Mouse (Mus musculus): ENCODE measurements at regions not wholly inside any gene's neighbourhood (a gene's known extent, or its start where the extent isn't known, plus 50 kb on each side); places are given as distances from the start of the nearest gene placed in this dataset.
"Not testable (repeated sequence)": the region's sequence is repeated elsewhere in the genome, so short reads cannot be mapped to it uniquely, and the experiment has no call there.

DNA sequence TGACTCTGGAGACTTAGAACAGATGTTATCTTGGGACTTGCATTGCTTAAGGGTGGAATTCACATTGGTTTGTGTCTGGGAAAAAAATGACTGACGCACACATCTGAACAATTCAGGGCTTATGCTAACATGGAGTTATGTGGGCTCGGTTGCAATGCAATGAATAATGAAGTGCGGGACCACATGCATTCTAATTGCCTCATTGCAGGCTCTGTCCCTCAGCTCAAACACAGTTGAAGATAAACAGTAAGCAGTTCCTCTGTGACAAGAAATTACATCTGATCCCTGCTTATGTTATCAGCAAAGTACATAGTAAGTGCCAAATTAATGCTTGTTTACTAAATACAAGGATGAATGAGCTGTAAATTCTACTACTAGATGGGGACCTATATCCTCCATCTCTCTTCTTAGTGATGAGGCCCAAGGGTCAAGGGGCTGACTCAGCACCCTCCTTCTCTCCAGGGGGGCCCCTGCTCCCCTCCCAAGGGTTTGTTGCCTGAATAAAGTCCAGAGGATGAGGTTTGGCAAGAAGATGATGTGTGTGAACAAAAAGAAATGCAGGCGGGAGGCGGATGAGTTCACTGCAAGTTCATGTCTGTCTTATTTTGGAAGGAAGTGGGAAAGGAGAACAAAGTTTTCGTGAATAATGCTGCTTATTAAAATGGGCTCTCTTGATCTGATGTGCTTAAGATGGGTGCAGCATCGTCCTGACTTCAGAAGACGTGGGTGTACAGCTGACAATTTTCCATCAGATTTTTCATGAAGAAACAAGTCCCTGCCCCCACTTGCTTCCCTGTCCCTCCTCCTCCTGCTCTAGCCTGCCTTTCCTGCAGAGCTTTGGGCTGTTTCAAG, 533.1 kb downstream of the Shisa9 start:
- no peak for DNase-seq

DNA sequence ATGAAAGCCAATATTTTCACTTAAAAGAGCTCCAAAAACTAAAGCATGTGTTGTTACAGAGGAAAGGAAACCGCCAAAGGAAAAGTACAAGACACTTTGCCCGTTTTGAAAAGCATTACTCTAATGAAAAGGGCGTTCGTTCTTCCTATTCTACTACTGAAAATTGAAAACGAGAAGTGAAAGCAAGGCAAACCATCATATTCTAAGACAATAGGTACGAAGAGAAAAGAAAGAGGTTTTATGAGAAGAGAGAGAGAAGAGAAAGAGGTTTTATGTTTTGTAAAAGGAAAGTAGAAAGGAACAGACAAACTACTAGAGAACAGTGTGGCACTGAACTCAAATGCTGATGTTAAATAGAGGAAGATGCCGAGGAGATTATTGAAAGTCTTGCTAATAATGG, 534.4 kb downstream of the Shisa9 start:
- no peak for DNase-seq

DNA sequence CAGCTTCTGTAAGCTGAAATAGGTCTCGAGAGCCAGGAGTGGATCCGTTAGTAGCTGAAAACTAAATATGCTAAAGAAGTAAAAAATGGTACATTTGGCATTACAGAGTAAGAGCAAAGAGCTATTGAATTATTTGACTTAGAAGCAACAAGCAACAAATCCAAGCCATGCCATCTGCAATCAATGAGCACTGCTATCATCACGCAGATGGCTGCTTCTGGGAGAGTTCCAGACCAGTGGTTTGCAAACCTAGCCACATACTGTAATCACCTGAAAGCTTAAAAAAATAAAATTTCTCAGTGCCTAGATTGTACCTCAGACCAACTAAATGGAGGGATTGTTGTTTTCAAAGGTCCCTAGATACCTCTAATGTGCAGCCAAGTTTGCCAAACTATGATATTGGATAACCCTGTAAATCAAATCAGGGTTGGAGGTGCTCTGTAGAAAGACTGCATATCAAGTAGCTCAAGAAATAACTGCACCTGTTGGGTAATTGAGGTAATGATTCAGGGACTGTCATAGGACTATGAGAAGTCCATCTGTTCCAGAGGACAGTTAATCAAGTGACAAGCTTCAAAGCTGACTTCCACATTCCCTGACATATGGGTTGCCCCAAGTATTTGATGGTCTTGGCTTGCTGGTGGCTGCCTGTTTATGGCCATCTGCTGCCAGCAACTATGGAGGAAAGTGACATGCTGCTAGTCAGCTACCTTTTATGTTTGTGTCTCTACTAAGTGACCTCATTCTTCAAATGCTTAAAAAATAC, 538.0 kb downstream of the Shisa9 start:
- no peak for DNase-seq

DNA sequence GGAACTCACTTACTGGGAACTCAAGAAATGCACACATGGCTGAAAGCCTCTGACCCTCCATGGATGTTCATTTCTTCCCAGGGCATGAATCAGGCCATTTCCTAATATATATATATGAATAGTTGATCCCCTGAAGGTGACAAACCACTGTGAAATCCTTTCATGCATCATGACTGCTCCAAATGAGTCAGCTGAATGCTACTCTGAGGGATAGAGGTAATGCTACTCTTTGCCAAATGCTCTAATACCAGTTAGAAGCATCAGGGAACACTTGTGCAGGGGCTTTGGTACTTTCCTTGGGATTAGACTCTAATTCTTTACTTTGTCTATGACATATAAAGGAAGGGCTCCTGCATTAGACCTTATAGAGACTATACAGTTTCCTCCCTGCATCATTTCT, 561.0 kb upstream of the Ercc4 start:
- no peak for DNase-seq

DNA sequence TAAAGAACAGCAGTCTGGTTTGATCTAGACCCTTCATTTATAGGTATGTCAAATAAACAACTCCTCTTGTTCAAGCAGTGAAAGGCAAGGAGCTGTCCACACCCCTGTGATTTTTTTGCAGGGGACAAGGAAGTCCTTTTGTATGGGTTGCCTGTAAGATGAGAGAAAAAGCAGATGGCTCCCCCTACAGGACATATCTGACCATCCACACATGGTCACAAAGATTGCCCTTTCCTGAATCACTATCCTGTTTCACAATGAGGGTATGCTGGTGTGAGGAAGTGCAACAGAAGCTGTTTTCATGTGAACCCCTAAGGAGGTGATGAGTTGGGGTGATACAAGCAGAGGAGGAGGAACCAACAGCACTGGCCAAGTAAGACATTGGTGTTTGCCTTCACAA, 520.6 kb upstream of the Ercc4 start:
- peak; percentile 6 for DNase-seq

DNA sequence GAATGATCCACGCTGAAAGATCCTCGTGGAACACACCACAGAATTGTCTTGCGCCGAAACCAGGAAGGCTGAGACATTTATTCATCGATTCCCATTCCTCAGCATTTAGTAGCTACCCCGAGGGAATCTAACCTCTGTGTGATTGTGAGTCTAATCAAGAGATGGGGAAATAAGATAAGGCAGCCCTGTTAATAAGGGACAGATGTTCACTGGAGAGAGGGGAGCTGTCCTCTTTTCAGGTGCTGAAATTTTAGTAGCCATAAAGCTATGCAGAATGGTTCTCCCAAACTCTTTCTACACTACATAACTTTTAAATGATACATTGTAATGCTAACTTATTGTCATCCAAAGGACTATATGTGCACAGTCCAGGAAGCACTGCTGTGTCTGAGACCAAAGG, 501.2 kb upstream of the Ercc4 start:
- no peak for DNase-seq

DNA sequence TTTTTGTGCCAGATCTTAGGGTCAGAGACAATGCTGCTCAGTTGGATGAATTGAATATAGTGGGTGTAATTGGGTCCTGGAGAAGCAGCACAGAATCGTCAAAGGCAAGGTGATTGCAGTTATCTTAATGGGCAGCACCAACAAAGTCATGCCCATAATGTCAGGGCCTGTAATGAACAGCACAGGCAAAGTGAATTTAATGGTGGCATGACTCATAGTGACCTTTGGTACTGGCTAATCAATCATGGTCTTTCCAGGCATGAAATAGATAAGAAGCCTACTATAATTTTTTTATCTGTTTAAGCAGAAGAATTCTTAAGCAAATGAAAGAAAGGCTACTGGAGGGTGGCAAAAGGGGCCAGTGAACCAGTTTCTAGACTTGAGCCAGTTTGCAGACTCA, 498.4 kb upstream of the Ercc4 start:
- DNase-seq: no peak

DNA sequence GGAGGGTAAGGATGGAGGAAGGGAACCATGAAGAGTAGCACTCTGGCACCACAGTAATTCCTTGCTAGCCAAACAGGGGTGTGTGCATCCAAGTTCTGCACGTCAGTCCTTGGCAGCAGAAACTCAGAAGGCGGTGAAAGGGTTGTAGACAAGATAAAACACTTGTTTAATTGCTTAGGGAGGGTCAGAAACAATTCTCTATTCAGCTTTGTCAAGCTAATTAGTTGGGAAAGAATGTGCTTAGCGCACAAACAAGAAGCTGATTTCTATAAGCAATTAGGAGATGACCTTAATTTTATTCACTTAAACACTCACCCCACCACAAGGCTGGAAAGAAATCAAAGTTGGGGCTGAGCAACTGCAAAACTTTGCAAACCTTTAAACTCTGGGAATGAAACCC, 491.7 kb upstream of the Ercc4 start:
- no peak for DNase-seq

DNA sequence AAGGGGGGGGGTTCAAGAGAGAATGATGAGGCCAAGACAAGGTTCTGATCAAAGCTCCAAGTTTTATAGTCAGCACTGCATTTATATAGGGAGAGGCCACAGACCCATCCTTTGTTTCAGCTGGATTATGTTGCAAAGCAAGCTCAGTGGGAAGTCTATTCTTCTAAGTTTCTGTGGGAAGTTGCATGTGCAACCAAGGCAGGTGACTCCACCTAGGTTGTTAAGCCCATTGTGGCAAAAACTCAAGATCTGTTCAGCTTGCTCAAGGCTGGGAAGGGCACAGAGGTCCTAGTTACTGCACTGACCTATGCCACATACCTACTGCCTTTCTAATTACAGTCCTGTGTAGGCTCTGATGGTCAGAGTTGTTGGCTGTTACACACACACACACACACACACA, 477.0 kb upstream of the Ercc4 start:
- no peak for DNase-seq

DNA sequence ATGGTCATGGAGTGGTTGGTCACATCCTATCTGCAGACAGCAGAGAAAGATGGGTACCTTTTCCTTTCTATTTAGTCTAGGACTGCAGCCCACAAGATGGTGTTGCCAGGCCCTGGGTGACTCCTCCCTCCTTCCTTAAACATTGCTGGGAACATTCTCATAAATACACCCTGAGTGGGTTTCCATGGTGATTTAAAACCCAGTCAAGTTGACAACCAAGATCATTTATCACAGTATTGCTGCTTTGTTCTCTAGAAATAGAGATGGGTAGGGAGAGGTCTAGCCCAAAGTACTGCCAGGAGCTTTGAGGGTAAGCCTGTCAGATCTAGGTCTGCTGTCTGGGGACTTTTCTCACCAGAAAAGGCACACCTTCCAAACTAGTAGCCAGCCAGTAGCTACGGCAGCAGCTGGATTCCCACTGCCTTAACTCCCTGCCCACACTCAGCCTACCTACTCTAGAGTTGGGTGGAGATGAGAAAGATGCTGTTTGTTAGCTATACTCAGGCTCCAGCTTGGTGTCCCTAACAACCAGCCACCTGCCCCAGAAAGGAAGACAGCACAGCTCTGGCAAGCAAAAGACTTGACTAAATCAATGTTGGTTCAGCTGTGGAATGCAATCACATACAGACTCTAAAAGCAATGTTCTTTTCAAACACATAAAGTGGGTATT, 470.4 kb upstream of the Ercc4 start:
- no peak for DNase-seq

DNA sequence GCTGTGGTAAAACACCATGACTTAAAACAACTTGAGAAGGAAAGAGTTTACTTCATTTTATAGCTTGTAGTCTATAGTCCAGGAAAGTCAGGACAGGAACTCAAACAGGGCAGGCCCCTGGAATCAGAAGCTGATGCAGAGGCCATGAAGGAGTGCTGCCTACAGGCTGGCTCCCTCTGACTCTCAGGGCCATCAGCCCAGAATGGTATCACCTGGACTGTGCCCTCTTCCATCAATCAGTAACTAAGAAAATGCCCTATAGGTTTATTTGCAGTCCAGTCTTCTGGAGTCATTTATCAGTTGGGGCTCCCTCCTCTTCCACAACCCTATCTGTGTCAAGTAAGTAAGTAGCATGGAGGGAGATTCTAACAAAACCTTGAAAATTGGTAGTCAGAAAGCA, 466.4 kb upstream of the Ercc4 start:
- DNase-seq: no peak

DNA sequence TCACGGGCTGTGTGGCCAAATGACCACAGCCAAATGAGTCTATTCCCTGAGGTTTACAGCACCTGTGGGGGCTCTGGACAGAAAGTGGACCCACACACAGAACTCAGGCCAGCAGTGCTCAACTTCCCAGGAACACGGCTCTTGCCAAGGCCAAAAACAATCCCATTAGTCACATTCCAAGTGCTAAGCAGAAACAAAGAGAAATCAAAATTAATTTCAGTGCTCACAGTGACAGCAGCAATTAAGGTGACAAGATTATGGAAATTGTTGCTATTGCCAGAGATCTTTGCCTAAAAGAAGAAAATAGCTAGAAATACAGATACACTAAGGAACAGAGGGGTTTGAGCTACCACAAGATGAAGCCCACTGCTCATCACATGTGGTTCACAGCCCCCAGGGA, 464.9 kb upstream of the Ercc4 start:
- DNase-seq: no peak

DNA sequence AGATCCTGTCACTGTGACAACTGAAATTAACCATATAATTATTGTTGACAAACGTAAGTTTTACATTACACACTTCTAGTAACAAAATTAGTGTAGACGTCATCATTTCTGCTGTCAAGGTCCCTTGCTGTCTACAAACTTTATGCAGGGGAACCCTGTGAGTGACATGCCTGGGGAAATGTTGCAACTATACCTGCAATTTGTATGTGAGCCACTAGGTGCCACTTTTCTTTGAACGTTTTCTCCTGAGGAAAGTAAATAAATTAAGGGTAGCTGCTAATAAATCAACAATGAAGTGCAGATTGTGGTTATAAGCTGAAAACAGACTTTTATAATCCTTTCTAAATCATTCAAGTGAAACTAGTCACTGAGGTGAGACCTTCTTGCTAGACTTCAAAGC, 457.3 kb upstream of the Ercc4 start:
- DNase-seq: no peak

DNA sequence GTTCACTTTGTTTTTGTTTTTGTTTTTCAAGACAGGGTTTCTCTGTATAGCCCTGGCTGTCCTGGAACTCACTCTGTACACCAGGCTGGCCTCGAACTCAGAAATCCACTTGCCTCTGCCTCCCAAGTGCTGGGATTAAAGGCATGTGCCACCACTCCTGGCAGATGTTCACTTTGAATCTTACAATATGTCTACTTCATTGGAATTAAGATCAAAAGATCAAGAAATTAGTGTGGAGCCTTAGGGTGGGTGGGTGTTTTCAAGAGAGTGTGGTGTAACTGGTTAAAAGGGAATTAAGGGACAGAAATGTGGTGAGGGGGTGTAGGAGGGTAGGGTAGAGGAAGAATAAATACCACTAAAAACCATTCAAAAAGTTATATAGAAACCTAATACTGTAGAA, 435.8 kb upstream of the Ercc4 start:
- not testable (repeated sequence) for DNase-seq

DNA sequence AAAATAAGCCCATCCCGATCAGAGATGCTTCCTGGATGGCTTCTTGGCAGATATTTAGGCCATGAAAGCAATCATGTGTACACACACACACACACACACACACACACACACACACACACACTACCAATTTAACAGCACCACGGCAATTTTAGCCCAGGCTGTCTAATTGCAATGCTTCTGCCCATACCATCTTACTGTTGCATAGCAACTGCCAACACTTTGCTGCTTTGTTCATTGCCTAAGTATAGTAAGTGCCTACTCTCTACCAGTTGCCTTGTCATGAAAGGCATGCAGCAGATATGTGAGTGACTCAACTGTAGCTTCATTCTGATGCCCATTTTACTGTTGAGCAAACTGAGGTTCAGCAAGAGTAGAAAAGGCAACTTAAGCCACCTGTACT, 428.0 kb upstream of the Ercc4 start:
- DNase-seq: no peak

DNA sequence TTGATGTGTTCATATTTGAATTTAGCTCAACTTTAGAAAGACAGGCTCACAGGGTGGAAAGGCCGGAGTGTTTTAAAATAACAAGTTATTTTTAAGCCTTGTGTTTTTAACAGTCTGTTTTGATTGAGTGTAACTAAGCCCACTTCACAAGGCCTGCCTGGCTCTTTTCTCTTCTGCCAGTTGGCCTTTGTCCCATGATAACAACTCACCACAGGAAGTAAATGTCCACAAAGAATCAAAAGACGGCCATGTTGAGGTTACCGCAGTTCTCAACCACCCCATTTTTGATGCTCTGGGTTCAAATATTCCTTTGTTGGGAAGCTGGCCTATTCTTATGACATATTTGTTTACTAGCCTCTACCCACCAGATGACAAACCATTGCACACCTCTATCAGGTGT, 423.7 kb upstream of the Ercc4 start:
- DNase-seq: peak; percentile 16

DNA sequence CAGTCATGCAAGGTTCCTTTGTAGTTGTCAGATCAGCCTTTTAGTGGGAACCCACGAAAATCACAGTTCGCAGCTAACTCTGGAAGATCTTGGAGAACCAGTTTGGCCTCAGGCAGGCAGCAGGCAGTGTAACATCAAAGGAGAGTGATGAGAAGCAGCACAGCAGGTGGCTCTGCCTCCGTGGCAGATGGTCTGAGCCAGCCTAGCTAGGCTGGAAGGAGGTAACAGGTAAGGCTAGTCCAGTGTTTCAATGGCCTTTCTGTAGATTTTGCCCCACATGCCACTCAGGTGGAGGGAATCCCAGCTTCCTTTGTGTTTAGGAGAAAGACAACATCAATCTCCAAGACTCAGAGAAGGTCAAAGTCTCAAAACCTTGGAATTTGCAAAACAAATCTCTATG, 417.7 kb upstream of the Ercc4 start:
- DNase-seq: no peak

DNA sequence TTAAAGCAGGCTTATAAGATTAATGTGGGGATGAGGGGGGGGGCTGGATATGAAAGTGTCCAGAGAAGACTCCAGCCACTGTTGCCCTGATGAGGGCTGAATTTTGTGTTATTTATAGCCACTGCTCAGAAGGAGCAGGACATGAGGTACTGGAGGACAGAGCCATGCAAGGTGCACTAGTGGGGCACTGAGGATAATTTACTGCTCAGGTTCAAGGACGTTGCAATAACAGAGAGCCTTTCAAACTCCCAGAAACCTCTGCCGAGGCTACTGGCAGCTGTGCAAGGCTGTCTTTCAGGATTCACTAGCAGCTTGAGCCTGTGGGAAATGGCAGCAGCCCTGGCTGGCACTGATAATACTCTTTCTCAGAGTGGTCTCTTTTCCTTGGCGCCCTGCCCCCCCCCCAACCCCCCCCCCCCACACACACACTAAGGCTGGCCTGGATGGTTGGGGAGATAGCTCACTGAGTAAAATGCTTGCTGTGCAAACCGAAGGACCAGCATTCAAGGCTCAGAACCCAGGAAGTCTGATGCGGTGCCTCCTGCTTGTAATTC, 416.7 kb upstream of the Ercc4 start:
- no peak for DNase-seq

DNA sequence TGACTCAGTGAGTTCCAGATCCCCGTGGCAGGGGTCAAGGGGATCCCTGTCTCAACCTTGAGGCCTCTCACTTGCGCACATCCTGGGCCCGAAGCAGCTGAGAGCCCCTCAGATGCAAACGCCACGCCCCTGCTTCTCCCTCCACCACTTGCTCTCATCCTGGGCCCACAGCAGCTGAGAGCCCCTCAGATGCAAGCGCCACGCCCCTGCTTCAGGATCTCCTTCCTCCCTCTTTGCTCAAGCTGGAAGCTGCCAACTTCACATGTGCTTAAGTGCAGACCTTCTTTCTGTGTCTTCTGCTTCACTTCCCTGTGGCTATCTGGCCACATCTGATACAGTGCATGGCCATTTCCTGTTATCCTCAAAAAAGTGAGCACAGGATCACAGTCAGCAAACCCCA, 416.1 kb upstream of the Ercc4 start:
- DNase-seq: no peak

DNA sequence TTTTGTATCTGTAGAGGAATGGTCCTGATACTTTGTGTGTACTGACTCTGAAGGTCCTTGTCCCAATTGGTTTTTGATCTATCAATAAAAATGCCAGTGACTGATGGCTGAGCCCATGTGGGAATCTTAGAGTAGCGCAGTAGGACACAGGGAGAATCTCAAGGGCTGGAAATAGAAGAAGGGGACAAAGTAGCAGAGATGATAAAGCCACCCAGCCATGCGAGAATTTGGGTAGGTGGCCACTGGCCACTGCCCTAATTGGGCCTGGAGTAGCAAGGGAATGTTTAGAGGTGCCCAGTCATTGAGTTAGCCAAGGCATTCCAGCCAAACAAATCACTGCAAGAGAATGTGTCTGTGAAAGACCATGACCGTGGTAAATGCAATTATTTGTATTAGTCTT, 414.8 kb upstream of the Ercc4 start:
- DNase-seq: no peak

DNA sequence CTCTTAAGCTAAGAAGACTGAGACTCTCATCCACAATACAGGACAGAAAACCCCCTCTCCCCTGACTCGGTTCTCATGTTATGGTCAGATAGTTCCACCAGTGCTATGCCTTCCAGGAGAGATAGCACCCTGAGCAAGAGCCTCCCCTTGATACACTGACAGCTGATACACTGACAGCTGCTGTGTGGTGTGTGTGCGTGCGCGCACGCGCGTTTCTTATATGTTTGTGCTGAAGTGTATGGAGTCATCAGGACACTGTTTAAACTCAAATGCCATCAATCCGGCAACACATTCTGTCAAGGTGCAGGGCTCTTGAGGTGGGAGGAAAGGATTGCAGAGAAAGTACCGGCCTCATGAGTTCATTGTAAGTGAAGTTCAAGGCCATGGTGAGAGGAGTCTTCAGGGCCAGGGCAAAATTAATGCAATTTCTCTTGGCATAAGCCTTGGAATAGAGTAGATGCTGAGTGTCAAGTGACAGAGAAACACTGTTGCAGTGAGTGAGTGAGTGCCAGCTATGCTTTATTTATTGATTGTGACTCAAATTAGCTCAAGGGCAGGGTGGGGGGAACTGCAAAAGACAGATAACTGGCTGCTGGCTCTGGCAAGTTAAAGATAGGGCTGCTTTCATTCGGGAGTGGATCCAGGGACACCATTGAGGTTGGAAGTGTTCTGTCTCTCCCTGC, 412.4 kb upstream of the Ercc4 start:
- DNase-seq: peak; percentile 62

DNA sequence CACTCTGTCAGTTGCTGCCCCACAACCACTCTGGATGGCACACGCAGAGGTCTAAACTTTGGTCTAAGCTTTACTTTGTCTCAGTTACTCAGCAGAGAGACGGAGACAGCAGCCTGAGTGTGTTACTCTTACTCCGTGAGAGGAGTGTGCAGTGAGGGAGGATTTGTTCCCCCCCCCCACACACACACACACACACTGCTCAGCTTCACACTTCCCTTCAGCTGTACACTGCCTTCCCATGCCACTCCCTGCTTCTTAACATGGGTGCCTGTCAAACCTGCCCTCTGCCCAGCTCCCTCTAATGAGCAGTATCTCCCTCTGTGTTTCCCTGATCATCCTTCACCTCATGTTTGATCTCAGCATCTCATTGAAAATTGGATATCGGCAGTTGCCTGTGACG, 409.9 kb upstream of the Ercc4 start:
- DNase-seq: no peak

DNA sequence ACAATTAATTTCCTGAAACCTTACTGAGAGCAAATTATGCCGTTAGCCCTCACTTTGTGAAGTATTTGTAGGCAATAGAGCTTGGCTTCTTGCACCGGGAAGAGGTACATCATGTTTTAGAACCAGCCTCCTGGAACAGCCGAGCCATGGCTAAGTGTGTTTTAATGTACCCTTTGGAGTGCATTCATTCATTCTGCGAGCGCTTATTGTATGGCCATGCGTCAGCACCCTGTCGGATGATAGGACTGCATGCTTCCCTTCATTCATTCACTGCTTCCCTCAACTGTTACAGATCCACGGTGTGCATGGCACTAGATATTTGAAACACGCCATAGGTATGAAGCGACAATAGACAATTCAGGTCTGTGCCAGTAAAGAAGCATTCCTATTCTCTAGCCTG, 409.4 kb upstream of the Ercc4 start:
- no peak for DNase-seq
